Mouse (Mus musculus): Measurements from ENCODE around the gene Dynll1.

- peak; percentile 42; the same call in 1 of the 2 replicates for TF ChIP-seq CTCF (IDR thresholded peaks at IDR 0.05)
- no peak for TF ChIP-seq EP300 (IDR thresholded peaks at IDR 0.05)
Observed at GRCm38 (mm10) chr5:115348546-115349224, 47.9 kb upstream of the Dynll1 start, which contains the start of gene Cox6a1.

Data from lung, postnatal 0 days (tissue).